ENCODE assay signal across 27 mouse cellular contexts in the genomic region with DNA sequence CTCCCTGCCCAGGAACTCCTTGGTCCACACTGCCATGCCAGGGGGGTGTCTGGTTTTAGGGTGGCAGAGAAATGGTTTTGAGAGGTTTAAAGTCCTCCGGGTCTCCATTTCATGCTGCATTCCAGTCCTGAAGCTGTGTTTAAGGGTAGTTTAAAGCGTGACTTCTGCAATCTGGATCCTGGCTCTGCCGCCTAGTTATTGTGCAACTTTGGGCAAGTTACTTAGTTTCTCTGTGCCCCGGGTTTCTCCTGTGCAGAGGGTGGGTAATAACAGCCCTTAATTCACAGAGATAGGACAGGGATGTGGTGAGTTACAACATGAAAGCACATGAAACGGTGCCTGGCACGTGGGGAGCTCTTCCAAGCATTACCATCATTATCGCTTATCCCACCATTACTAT. TPM values are rescaled to one million over a fixed set of nuclear protein-coding genes. Genes with fewer than 3 reads are reported as not detected.
A peak's percentile ranks its signal among the peaks of the same experiment; 100 is the strongest.
DNase-seq lines count a peak whose midpoint lies in the region; ATAC-seq lines count a peak whose summit lies in the region.
"Had no signal": no experiment of that assay in that cellular context is flagged by ENCODE, and none has a peak within 500 bp of the region (broad histone marks: within the 10 kb centered on the region; RNA-seq: fewer than 3 reads in every experiment).

No protein-coding gene starts in this region.

- H3K4me1 ChIP-seq in heart, embryonic 15.5 days (replicated peaks): peaks cover 30% of the 10 kb centered on the region
- peaks cover 5% of the 10 kb centered on the region; the same call in 1 of the 2 replicates for H3K4me1 ChIP-seq in forebrain, embryonic 11.5 days (replicated peaks; ENCODE audit: control insufficient read depth, insufficient read depth, low read length)

- DNase-seq in adrenal gland, postnatal 10 days: peak; percentile 15
- DNase-seq in adrenal gland, postnatal 36 days: no peak
- no peak for DNase-seq in heart, postnatal 14 days
- DNase-seq in kidney, adult 9 months: peak; percentile 24
- DNase-seq in kidney, postnatal 14 days: no peak
- DNase-seq in forebrain, embryonic 11.5 days (ENCODE audit: low spot score): no peak
- DNase-seq: gastrocnemius, postnatal 36 days had no signal

- ATAC-seq in heart, embryonic 15.5 days (replicated peaks; ENCODE audit: insufficient number of reproducible peaks, insufficient read depth, low FRiP score, low read depth): no peak
- peak; percentile 61 for ATAC-seq in megakaryocyte, adult 5-6 weeks (ENCODE audit: poor library complexity, severe bottlenecking)
- ATAC-seq in forebrain, embryonic 11.5 days (replicated peaks; ENCODE audit: low FRiP score): no peak
- ATAC-seq: CD4-positive, CD25-positive, alpha-beta regulatory T cell, adult 4 months; intestine, postnatal 0 days had no signal

- H3K4me2 ChIP-seq in heart, embryonic 15.5 days: no peak overlapping the region; the same call in 1 of the 2 replicates
- H3K4me2 ChIP-seq in forebrain, embryonic 11.5 days (ENCODE audit: low read depth, low read length, severe bottlenecking): no peak overlapping the region
- H3K4me2 ChIP-seq: embryonic facial prominence, embryonic 12.5 days; forebrain, embryonic 12.5 days; heart, embryonic 11.5 days; lung, embryonic 15.5 days; midbrain, embryonic 11.5 days had no signal

- H3K27me3 ChIP-seq in heart, embryonic 15.5 days: peaks cover 20% of the 10 kb centered on the region; the same call in 1 of the 2 replicates
- H3K27me3 ChIP-seq in forebrain, embryonic 11.5 days (ENCODE audit: control insufficient read depth, insufficient read depth, low read length): peaks cover 9% of the 10 kb centered on the region

- no peak overlapping the region for H3K4me3 ChIP-seq in heart, embryonic 15.5 days
- no peak overlapping the region for H3K4me3 ChIP-seq in forebrain, embryonic 11.5 days (ENCODE audit: low read depth, low read length)
- H3K4me3 ChIP-seq: embryonic facial prominence, embryonic 12.5 days; forebrain, embryonic 12.5 days; left cerebral cortex, adult 2 months; lung, embryonic 15.5 days had no signal

- no peak overlapping the region for H3K9ac ChIP-seq in heart, embryonic 15.5 days
- no peak overlapping the region for H3K9ac ChIP-seq in forebrain, embryonic 11.5 days (ENCODE audit: low read length)
- H3K9ac ChIP-seq: embryonic facial prominence, embryonic 12.5 days; forebrain, embryonic 12.5 days; liver, embryonic 14.5 days; lung, embryonic 15.5 days had no signal

- H3K9me3 ChIP-seq in heart, embryonic 15.5 days (replicated peaks): no peaks in the 10 kb centered on the region
- no peaks in the 10 kb centered on the region for H3K9me3 ChIP-seq in forebrain, embryonic 11.5 days (ENCODE audit: control insufficient read depth, low read length)
- H3K9me3 ChIP-seq: embryonic facial prominence, embryonic 12.5 days; forebrain, embryonic 12.5 days; lung, embryonic 15.5 days had no signal

- H3K27ac ChIP-seq in heart, embryonic 15.5 days: peak overlapping the region; percentile 26; the same call in 1 of the 2 replicates
- H3K27ac ChIP-seq in forebrain, embryonic 11.5 days (ENCODE audit: low read depth, low read length): no peak overlapping the region
- H3K27ac ChIP-seq: embryonic facial prominence, embryonic 12.5 days; forebrain, embryonic 12.5 days; left cerebral cortex, adult 2 months; liver, embryonic 14.5 days; lung, embryonic 15.5 days; macrophage had no signal

- 83% methylated on average over 7 of the region's 7 CpGs for WGBS in heart, embryonic 15.5 days
- WGBS in forebrain, embryonic 11.5 days: 89% methylated on average over 7 of the region's 7 CpGs

- H3K36me3 ChIP-seq in heart, embryonic 15.5 days: no peaks in the 10 kb centered on the region
- no peaks in the 10 kb centered on the region for H3K36me3 ChIP-seq in forebrain, embryonic 11.5 days (ENCODE audit: control insufficient read depth, insufficient read depth, low read length)
- H3K36me3 ChIP-seq: embryonic facial prominence, embryonic 12.5 days; forebrain, embryonic 12.5 days; lung, embryonic 15.5 days had no signal

- intact Hi-C loops in heart, postnatal 14 days (cut with DNase I): loop anchor here (5.0 kb wide), 2 partner anchors 39 to 106 kb away; no protein-coding TSS in a partner anchor

RNA-seq across cellular contexts. Expression of a gene that starts 35.5 kb away (rescaled TPM):
- total RNA-seq in adrenal gland, postnatal 10 days (2021): not detected
- total RNA-seq in adrenal gland, postnatal 36 days (2021): not detected
- polyA plus RNA-seq in heart, embryonic 15.5 days (2015; fragmentation: Nextera tagmentation; extraction: Ambion mirVana): not detected in 2 replicates
- total RNA-seq in heart, postnatal 14 days (2021): not detected
- total RNA-seq in megakaryocyte, adult 5-6 weeks (2015): 0.11 TPM in 1 of 2 replicates, not detected in the other
- not detected in 2 replicates for total RNA-seq in megakaryocyte, adult 5-6 weeks (2017)
- 0.08 TPM in 1 of 2 replicates, not detected in the other for polyA plus RNA-seq in forebrain, embryonic 11.5 days (2014; fragmentation: Nextera tagmentation; extraction: Ambion mirVana)
- total RNA-seq: gastrocnemius, adult 18-20 months; gastrocnemius, postnatal 36 days; layer of hippocampus, postnatal 10 days; left cerebral cortex, adult 2 months; left cerebral cortex, postnatal 36 days; midbrain, postnatal 0 days had no signal
- polyA plus RNA-seq: CD4-positive, CD25-positive, alpha-beta regulatory T cell, adult 4 months; forebrain, embryonic 12.5 days; intestine, postnatal 0 days; limb, embryonic 14.5 days; macrophage; midbrain, embryonic 11.5 days; midbrain, postnatal 0 days; neural tube, embryonic 14.5 days; spleen, adult 2 months; urinary bladder, adult 2 months had no signal

Comparison
In these comparisons a context has a peak if more than half of its experiments do, and no peak if none do; other contexts are left out.
1. DNase-seq: peak in adrenal gland, postnatal 10 days (single experiment) and kidney, adult 9 months (single experiment); none in adrenal gland, postnatal 36 days (0 of 2), heart, postnatal 14 days (0 of 2), kidney, postnatal 14 days (single experiment) and forebrain, embryonic 11.5 days (single experiment).